Mouse (Mus musculus): ENCODE measurements around the gene Aox3.

DNA sequence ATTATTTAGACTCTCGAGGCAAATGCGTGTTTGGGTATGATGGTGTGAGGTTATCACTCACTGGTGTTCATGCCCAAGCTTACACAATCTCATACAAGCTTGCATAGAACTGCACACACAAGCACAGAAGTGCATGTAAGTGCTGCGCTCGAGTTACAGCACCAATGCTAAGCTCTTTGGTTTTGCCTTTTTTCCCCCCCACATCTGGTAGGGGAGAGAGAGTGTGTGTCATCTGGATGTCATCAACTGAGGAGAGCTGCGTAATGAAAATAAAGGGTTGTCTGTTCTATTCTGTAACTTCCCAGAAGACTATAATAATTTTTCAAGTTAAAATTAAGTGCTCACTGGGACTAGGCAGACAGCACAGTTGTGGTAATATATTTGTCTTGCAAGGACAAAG lies 100.9 kb downstream of the Aox3 start:
- TF ChIP-seq CTCF (IDR thresholded peaks at IDR 0.05; ENCODE audit: low read depth, low read length) (no peak), POLR2A (IDR thresholded peaks at IDR 0.05; ENCODE audit: borderline replicate concordance, low read depth, low read length) (no peak)

Measured in bone marrow macrophage, adult 2 months (primary cell).